Mouse (Mus musculus) frontal cortex, postnatal 10 days (tissue): Measurements from ENCODE around the gene Notch2.
"Not testable (repeated sequence)": the region's sequence is repeated elsewhere in the genome, so short reads cannot be mapped to it uniquely, and the experiment has no call there.

Experiments used
- DNase-seq, 2 experiments: peaks; one replicate each; pipeline ENCODE4 v3.0.0; 2022; ENCODE audit warnings: low spot score in 2 of 2, mixed read lengths in 1 of 2

Gene Notch2

DNA sequence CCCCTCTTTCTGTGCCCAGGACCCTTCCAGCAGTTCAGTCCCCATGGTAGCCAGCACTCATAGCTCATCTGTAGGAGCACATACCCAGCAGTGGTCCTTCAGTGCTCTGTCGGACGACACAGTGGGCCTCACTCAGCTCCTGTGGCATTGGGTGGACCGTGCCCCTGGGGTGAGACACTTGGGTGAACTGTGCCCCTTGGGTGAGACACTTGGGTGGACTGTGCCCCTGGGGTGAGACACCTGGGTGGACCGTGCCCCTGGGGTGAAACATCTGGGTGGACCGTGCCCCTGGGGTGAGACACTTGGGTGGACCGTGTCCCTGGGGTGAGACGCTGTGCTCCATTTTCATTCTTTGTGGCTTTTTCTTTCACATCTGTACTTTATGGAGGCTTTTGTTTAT lies 83.7 kb downstream of the Notch2 start:
- DNase-seq = no peak

DNA sequence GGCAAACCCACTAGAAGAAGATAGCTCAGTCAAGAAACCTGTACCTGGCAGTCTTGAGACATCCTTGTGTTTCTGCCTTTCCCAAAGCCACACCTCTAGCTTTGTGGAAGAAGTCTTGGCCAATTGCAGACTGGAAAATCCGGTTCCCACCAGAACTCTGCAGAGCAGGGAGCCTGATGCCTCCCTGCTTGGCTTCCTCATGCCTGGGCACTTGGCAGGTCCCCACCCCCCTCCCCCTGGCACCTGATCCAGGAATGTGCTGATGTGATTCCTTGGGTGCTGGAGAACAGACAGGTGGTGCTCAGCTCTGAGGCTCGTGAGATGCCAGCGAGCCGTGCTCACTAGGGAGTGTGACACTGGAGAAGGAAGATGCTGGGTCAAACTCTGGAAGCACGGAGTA lies 85.3 kb downstream of the Notch2 start:
- DNase-seq = no peak

DNA sequence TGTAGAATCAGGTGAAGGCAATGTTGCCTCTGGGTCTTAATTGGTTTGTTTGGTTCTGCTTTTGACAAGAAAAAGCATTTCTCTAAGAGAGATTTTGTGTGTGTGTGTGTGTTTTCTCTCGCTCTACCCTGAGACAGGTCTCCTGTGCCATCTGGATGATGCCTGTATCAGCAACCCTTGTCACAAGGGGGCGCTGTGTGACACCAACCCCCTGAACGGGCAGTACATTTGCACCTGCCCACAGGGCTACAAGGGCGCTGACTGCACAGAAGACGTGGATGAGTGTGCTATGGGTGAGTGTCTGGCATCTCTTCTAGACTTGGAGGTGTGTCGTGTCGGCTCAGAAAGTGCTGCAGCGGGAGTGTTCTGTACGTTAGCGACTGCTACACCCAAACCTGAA lies 86.0 kb downstream of the Notch2 start:
- DNase-seq = no peak

DNA sequence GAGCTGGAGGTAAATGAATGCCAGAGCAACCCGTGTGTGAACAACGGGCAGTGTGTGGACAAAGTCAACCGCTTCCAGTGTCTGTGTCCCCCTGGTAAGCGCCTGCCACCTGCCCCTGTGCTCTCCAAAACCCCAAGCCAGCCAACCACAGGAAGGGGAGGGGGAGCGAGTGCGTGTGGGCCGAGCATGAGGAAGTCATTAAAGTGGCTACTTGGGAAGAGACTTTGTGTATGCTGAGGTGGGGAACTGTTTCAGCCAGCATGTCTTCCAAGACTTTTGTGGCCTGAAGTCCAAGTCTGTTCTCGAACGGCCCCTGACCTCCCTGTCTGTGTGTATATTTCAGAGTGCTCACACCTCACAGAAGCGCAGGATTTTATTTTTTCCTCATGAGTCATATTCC lies 88.2 kb downstream of the Notch2 start:
- DNase-seq = no peak

DNA sequence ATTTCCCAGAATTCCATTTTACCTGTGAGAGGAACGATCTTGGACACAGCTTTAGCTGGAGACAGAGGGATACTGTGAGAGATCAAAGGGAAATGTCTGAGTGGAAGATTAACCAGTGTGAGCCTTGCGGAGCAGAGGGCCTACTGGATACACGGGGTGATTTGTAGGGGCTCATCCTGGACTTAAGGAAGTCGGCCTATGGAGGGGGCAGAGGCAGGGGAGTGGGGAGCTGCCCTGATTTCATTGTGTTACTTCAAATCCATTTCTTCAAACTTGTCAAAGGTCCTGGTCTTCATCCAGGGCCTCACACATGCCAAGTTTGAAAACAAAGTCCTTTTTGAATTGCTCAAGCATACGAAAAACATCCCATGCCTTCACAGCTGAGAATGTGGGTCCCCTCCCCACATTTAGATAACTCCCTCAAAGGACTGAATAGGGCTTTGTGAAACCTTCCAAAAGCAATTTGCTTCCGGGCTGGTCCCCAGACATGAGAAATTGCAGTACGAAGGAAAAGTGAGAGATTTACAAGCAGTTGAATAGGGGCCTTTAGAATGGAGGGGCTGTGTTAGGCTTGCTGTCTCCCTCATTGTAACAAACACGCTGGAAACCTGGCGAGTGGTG lies 91.6 kb downstream of the Notch2 start:
- no peak for DNase-seq

DNA sequence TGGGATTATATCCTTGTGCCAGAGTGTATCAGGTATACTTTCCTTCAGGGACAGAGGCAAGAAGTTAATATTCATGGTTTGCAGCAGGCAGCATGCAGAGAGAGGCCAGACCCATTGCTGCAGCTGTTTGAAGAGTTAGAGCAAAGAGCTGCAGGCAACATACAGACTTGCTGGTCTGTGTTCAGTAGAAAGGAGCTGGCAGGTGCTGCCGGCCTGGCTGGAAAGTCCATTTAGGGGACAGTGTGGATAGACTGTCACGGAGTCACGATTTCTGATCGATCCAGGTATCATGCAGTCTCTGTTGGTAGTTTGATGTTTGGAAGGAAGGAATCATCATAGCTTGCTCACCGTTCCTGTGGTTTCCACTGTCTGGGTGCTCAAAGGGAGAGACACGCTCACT lies 92.2 kb downstream of the Notch2 start:
- no peak for DNase-seq

DNA sequence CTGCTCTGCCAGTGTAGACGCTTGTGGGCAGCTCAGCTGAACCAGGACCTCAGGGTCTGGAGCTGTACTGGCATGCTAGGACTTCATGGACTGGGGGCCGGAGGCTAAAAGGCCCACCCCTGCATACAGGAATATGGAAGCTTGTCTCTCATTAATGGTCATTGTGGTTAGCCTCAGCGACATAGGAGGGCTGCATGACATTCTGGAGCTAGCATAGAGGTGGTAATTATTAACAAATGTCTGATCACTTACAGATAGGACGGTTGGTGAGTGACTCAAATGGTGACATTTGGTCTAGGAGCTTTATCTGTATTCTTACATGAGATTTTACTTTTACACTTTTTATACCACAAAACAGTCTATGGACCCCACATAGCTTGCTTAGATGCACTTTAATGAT lies 92.8 kb downstream of the Notch2 start:
- no peak for DNase-seq

DNA sequence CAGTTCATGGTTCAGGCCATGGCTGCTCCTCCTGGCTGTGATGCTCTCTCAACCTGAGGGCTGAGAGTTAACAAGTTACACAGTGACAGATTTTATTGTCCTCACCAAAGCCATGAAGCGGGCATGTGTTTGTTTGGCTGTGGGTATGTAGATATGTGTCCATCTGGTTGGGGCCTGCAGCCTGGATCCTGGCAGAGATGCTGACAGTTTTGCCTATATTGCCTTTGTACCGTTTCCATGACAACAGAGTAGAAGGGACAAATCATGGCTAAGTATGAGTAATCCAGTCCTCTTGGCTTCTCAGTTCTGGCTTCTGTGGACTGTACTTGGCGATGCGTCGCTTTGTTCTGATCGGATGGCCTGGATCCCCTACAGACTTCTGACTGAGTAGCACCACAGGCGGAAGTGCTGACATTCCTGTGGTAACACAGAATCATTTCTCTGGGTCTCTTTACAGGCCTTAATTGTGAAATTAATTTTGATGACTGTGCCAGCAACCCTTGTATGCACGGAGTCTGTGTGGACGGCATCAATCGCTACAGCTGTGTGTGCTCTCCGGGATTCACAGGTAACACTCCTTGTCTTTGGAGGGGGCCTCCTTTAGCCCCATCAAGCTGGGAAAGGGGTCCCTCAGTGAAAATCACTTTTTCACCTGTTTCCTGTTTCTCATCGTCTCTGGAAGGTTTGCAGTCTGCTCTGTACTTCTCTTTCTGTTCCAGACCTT lies 93.4 kb downstream of the Notch2 start:
- DNase-seq = no peak

DNA sequence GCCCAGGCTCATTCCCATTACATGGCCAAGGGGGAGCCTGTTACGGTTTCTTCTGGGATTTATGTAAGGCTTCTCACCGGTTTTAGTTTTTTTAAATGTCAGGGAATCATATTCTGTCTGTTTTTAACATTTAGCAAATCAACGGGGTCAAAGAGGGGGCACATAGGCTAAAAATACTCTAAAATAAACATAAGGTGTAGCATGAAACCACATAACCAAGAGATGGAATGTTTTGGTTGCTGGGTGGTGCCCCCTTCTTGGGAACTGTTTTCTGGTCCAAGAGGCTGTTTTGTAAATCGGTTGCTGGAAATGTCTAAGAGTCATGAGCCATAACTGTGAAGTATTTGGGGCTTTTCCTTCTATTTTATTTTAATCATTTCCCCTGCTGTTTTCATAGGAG lies 95.1 kb downstream of the Notch2 start:
- no peak for DNase-seq

DNA sequence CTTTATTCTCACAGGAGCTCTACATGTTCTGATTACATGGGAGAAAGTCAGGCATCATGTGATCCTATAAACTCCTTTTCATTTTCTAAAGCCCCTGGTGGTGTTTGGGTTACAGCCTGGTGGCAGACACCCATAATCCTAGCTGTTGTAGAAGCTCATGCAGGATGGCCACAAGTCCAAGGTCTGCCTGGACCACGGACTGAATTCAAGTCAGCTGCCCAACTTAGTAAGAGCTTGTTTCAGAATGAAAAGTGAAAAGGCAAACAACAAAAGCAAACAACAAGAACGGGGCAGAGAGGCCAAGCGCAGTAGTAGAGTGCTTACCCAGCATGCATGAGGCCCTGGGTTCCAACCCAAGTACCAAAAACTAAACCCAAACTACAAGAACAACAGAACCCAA lies 95.5 kb downstream of the Notch2 start:
- no peak for DNase-seq

DNA sequence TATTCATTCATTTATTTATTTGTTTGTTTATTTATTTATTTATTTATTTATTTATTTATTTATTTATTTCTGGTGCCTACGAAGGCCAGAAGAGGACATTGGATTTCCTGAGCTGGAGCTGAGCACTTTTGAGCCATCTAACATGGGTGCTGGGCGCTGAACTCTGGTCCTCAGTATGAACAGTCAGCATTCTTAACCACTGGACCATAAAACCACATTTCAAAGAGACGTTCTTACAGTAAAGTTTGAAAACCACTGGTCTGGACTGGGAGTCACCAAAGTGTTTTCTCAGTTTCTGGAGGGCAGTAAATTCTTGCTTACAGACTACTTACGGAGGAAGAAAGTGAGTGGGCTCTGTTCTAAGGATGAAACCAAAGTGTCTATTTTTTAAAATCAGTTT lies 97.3 kb downstream of the Notch2 start:
- no peak for DNase-seq

DNA sequence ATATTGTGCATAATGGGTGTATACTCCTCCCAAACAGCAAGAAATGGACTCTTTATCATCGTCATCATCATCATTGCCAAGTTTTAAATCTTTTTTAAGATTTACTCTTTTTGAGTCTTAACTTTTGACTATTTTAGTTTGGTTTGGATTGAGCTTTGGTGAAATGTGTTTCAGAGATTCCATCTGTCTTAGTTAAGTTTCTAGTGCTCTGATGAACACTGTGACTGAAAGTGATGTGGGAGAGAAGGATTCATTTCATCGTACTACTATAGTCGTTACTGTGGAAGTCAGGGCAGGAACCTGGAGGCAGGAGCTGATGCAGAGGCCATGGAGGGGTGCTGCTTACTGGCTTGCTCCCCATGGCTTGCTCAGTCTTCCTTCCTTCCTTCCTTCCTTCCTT lies 104.9 kb downstream of the Notch2 start:
- DNase-seq = no peak

DNA sequence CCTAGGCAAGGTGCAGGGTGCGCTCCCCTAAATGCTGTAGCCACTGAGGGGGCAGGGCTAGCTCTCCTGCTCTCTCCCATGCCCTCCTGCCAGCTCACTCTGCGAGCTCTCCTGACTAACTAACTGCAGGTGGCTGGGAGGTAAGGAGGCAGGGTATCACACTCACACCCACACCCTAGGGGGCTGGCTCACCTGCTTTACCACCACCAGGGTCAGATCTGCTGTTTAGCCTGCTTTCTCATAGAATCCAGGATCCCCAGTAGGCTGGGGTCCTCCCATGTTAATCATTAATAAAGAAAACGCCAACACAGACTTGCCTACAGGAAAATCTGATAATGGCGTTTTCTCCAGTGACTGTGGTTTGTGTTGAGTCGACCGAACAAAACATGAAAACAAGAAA lies 106.0 kb downstream of the Notch2 start:
- no peak for DNase-seq

DNA sequence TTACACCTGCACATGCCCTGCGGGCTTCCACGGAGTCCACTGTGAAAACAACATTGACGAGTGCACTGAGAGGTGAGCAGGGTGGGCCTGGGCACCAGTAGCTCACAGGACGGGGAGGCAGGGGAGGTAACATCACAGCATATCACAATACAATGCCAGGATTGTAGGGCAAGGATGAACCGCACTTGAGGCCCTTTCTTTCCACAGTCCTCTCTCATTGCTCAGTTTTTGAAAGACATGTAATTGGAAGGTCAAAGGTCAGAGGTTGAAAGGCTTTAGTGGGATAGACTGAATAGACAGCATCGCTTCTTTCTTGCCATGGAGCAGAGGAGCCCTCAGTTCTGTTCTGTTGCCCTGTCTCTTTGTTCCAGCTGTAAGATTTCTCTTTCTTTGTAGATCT lies 107.6 kb downstream of the Notch2 start:
- no peak for DNase-seq

DNA sequence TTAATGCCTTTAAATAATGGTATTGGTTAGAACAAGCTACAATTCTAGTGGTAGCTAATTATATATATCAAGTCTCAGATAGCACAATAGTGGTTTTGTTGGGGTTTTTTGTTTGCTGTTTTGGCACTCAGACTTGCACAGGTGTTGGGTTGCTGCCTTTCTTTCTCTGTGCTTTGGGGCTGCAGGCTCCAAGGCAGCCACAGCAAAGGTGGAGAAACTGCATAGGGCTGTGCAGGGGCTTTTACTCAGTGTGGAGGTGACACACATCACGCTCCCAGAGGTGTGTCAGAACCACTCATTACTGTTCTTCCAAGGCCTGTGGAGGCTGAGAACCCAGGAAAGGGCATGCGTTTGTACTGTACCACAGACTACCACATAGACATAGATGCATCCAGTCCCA lies 114.4 kb downstream of the Notch2 start:
- no peak for DNase-seq

DNA sequence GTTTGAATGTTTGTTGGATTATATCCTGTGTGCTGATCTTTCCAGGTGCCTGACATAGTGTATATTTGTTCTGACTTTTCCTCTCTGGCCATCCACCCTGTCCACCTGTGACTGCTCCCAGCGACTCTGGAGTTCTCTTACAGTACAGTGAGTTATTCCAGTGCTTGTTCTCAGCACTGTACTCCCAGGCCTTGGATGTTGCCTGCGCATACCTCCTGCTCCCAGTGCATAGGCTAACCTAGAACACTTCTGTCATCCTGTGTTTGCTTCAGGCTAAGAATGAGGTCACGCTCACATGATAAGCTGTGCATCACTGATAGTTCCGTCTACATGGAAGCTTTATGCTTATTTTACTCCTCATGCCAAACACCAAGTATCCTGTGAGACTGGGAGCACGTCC lies 115.4 kb downstream of the Notch2 start:
- no peak for DNase-seq

DNA sequence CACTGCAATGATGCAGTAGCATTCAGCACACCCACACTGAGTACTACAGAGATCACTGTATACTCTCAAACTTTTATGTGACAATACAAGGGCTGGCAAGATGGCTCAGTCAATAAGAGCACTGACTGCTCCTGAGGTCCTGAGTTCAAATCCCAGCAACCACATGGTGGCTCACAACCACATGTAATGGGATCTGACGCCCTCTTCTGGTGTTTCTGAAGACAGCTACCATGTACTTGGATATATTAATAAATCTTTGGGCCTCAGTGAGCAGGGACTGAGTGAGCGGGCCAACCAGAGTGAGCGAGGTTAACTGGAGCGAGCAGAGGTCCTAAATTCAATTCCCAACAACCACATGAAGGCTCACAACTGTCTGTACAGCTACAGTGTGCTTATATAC lies 118.8 kb downstream of the Notch2 start:
- DNase-seq = not testable (repeated sequence)

DNA sequence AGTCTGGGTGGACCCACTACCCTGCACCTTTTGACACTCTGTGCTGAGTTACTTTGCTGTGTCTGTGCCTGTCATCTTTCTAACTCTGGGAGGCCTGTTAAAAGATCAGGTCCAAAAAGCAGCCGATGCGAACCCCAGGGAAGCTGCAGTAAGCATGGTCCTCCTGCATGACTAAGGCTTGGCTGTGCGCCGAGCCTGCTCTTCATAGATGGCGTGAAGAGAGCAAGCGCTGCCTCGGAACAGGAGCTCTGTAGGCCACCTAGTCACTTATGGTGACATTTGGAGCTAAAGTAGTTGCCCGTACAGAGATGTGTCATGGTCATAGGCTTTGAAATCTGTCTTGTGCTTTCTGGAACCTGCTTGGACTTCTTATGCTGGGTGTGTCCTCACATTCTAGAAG lies 119.3 kb downstream of the Notch2 start:
- no peak for DNase-seq

DNA sequence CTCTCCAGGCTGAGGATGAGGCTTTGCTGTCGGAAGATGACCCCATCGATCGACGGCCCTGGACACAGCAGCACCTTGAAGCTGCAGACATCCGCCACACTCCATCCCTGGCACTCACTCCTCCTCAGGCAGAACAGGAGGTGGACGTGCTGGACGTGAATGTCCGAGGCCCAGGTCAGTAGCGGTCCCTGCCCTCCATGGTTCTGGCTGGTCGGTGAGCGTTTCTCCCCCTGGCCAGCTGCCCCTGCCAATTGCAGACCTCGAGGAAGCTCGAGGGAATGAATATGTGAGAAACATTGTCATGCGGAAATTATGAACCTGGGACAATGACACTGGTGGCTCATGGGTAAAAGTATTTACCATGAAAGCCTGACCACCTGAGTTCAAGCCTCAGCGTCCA lies 128.1 kb downstream of the Notch2 start:
- no peak for DNase-seq

DNA sequence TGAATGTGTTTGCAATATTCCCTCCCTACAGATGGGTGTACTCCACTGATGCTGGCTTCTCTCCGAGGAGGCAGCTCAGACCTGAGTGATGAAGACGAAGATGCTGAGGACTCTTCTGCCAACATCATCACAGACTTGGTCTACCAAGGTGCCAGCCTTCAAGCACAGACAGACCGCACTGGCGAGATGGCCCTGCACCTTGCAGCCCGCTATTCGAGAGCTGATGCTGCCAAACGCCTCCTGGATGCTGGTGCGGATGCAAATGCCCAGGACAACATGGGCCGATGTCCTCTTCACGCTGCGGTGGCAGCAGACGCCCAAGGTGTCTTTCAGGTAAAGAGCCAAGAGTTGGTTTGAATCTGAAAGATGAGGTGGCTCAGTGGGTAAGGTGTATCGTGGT lies 129.5 kb downstream of the Notch2 start:
- no peak for DNase-seq

DNA sequence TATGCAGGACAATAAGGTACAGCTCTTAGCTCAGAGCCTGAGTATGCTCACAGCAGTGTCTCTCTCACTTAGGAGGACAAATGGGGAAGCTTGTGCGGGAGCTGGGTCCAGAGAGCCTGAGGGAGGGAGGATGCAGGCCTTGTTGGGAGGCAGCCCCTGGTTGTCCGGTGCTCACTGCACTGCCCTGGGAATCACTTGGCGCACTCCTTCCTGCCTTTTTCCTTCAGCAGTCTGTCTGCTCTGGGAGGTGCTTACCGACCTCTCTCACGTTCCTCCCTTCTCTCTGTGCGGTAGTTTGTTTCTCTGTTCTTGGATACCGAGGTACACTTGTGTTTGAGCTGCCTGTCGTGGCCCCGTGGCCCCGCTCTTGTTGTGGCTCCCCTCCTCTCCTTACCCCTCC lies 131.9 kb downstream of the Notch2 start:
- no peak for DNase-seq

DNA sequence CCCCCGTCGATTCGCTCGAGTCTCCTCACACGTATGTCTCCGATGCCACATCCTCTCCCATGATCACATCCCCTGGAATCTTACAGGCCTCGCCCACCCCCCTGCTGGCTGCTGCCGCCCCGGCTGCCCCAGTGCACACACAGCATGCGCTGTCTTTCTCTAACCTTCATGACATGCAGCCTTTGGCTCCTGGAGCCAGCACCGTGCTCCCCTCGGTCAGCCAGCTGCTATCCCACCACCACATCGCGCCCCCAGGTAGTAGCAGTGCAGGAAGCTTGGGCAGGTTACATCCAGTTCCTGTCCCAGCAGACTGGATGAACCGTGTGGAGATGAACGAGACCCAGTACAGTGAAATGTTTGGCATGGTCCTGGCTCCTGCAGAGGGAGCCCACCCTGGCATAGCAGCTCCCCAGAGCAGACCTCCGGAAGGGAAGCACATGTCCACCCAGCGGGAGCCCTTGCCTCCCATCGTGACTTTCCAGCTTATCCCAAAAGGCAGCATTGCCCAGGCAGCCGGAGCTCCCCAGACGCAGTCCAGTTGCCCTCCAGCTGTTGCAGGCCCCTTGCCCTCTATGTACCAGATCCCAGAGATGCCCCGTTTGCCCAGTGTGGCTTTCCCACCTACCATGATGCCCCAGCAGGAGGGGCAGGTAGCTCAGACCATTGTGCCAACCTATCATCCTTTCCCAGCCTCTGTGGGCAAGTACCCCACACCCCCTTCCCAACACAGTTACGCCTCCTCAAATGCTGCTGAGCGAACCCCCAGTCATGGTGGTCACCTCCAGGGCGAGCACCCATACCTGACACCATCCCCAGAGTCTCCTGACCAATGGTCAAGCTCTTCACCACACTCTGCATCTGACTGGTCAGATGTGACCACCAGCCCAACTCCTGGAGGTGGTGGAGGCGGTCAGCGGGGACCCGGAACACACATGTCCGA lies 133.4 kb downstream of the Notch2 start:
- DNase-seq = no peak

DNA sequence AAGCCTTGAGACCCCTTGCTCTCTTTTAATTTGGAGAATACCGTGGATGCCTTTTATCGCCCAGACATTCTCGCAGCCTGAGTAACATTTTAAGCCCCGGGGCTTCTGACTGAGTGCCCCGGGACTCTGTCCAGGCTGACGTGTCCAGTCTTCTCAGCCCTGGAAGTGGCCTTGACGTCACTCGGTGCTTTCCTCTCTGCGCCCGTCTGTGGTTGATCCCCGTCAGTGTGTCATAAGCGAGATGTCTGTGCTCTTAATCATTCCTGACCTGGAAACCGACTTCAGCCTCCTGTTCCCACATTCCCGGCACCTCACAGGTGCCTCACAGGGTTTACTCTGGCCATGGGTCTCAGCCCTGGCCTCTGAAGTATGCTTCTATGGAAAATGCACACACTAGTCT lies 134.4 kb downstream of the Notch2 start:
- DNase-seq = no peak
